Mouse (Mus musculus) heart, adult 2 months (tissue): ENCODE results near the gene Olfr104-ps.

Source experiments
- CTCF ChIP-seq: fragments of 200-600 bp; IDR thresholded peaks from 2 replicates; pipeline ENCODE4 v1.8.1; 2022; ENCODE audit warnings: antibody characterized with exemption, mild to moderate bottlenecking, moderate library complexity
- EP300 ChIP-seq: fragments of 200-500 bp; IDR thresholded peaks from 2 replicates; pipeline ENCODE4 v1.6.1; 2011; ENCODE audit warnings: low read depth, low read length, control low read depth; ENCODE audit not compliant: insufficient read depth
- POLR2A ChIP-seq: fragments of 200-500 bp; IDR thresholded peaks from 2 replicates; pipeline ENCODE4 v1.6.1; 2011; ENCODE audit warnings: mild to moderate bottlenecking, low read depth, low read length, control low read depth; ENCODE audit not compliant: insufficient read depth

GRCm38 (mm10) chr17:37339598-37339997 is 19.8 kb upstream of the Olfr104-ps start, which contains the start of gene Olfr103:
- no peak for TF ChIP-seq POLR2A
- TF ChIP-seq CTCF, result no peak
- no peak for TF ChIP-seq EP300
